ENCODE assay signal across 10 mouse cellular contexts in the genomic region with DNA sequence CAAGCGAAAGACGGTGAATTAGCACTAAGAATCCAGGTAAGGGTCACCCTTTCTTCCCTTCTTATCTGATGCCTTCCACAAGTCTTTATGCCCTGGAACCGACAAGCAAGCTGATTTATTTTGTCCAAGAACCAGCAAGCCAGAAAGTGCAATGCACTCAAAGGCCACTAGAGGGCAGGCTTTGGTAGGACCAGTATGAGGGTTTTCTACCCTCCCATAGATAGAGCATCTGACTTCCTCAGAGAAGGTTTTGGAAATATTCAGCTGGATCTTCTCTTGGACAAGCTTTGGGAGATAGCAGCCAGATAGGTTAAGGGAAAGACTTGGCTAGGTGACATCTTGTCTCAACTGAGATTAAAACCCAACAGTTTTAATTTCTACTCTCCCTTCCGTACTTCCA. TPM values are rescaled to one million over a fixed set of nuclear protein-coding genes. Genes with fewer than 3 reads are reported as not detected.
DNase-seq lines count a peak whose midpoint lies in the region; ATAC-seq and TF ChIP-seq lines count a peak whose summit lies in the region.
"Had no signal": no experiment of that assay in that cellular context is flagged by ENCODE, and none has a peak within 500 bp of the region (broad histone marks: within the 10 kb centered on the region; RNA-seq: fewer than 3 reads in every experiment).

No protein-coding gene starts in this region.

- H3K4me2 ChIP-seq in kidney, embryonic 14.5 days (replicated peaks; ENCODE audit: low read depth, low read length) = no peak overlapping the region
- H3K4me2 ChIP-seq: embryonic facial prominence, embryonic 15.5 days had no signal

- no peaks in the 10 kb centered on the region for H3K9me3 ChIP-seq in kidney, embryonic 14.5 days (ENCODE audit: control insufficient read depth, low read length)
- H3K9me3 ChIP-seq in embryonic facial prominence, embryonic 10.5 days = no peaks in the 10 kb centered on the region
- H3K9me3 ChIP-seq: embryonic facial prominence, embryonic 15.5 days had no signal

- ATAC-seq in kidney, embryonic 14.5 days (ENCODE audit: low FRiP score, low TSS enrichment) = no peak
- ATAC-seq in activated CD4-positive, CD25-positive, alpha-beta regulatory T cell, adult 4 months = no peak

- H3K36me3 ChIP-seq in kidney, adult 2 months (ENCODE audit: control insufficient read depth, insufficient read depth, low read length) = no peaks in the 10 kb centered on the region
- no peaks in the 10 kb centered on the region; the same call in 1 of the 2 replicates for H3K36me3 ChIP-seq in kidney, embryonic 14.5 days (ENCODE audit: control insufficient read depth, insufficient read depth, low read length)
- H3K36me3 ChIP-seq in embryonic facial prominence, embryonic 10.5 days (replicated peaks) = no peaks in the 10 kb centered on the region
- H3K36me3 ChIP-seq: embryonic facial prominence, embryonic 15.5 days had no signal

- WGBS in kidney, adult 2 months = 34% methylated on average over 4 of the region's 4 CpGs
- WGBS in kidney, embryonic 14.5 days = 41% methylated on average over 4 of the region's 4 CpGs
- WGBS in embryonic facial prominence, embryonic 10.5 days = 26% methylated on average over 4 of the region's 4 CpGs

- no peak overlapping the region for H3K9ac ChIP-seq in kidney, embryonic 14.5 days (ENCODE audit: low read depth, low read length)
- H3K9ac ChIP-seq: embryonic facial prominence, embryonic 15.5 days had no signal

- TF ChIP-seq CTCF in kidney, adult 2 months (conservative IDR thresholded peaks at IDR 0.05; ENCODE audit: insufficient read depth, insufficient read length, low read depth, low read length) = peak; percentile 71

- peak; percentile 74 for DNase-seq in kidney, adult 2 months
- DNase-seq in adipocyte (ENCODE audit: low spot score) = peak; percentile 85
- peak; percentile 65 for DNase-seq in embryonic facial prominence, embryonic 10.5 days (ENCODE audit: low spot score)
- DNase-seq in kidney, postnatal 10 days = peak; percentile 86
- peak; percentile 65 to 70 for DNase-seq in lung, adult 18-20 months
- peak; percentile 39 for DNase-seq in right cerebral cortex, postnatal 25 days

- H3K4me1 ChIP-seq in kidney, adult 2 months (ENCODE audit: control insufficient read depth, insufficient read depth, low read length) = 0 out of 2 replicates have a peak, but pooled peaks cover 2% of the 10 kb centered on the region
- H3K4me1 ChIP-seq in kidney, embryonic 14.5 days (ENCODE audit: control insufficient read depth, insufficient read depth, low read length) = peaks cover 6% of the 10 kb centered on the region; the same call in 1 of the 2 replicates
- H3K4me1 ChIP-seq in embryonic facial prominence, embryonic 10.5 days = peaks cover 14% of the 10 kb centered on the region

- no peaks in the 10 kb centered on the region for H3K27me3 ChIP-seq in kidney, adult 2 months (replicated peaks; ENCODE audit: control insufficient read depth, insufficient read depth, low read length)
- H3K27me3 ChIP-seq in kidney, embryonic 14.5 days (ENCODE audit: control insufficient read depth, insufficient read depth, low read length) = no peaks in the 10 kb centered on the region
- H3K27me3 ChIP-seq in embryonic facial prominence, embryonic 10.5 days (replicated peaks; ENCODE audit: low read depth, poor library complexity, severe bottlenecking) = no peaks in the 10 kb centered on the region
- H3K27me3 ChIP-seq: embryonic facial prominence, embryonic 15.5 days had no signal

- H3K4me3 ChIP-seq in kidney, adult 2 months (ENCODE audit: insufficient read depth, low read depth, low read length) = no peak overlapping the region
- no peak overlapping the region for H3K4me3 ChIP-seq in kidney, embryonic 14.5 days (ENCODE audit: low read length)
- no peak overlapping the region for H3K4me3 ChIP-seq in embryonic facial prominence, embryonic 10.5 days
- H3K4me3 ChIP-seq: embryonic facial prominence, embryonic 15.5 days; myocyte had no signal

- no peak for TF ChIP-seq POLR2A in kidney, adult 2 months (IDR thresholded peaks at IDR 0.05; ENCODE audit: low read depth, low read length)

- H3K27ac ChIP-seq in kidney, adult 2 months (ENCODE audit: insufficient read depth, low read depth, low read length) = no peak overlapping the region
- H3K27ac ChIP-seq in kidney, embryonic 14.5 days (ENCODE audit: low read depth, low read length) = no peak overlapping the region
- H3K27ac ChIP-seq in embryonic facial prominence, embryonic 10.5 days (replicated peaks) = no peak overlapping the region
- H3K27ac ChIP-seq: embryonic facial prominence, embryonic 15.5 days had no signal

RNA-seq across cellular contexts. Expression of a gene that starts 39.9 kb away (rescaled TPM):
- 3.6 and 5.3 TPM in 2 replicates for polyA plus RNA-seq in kidney, adult 2 months (2012; rRNA removed)
- polyA plus RNA-seq in kidney, embryonic 14.5 days (2014; fragmentation: Nextera tagmentation; extraction: Ambion mirVana) = 4.1 and 8.3 TPM in 2 replicates
- polyA plus RNA-seq in embryonic facial prominence, embryonic 10.5 days (2016; fragmentation: Nextera tagmentation; extraction: Ambion mirVana) = 2.4 TPM in 2 replicates
- polyA plus RNA-seq in activated CD4-positive, CD25-positive, alpha-beta regulatory T cell, adult 4 months (2017; shearing (Covaris generic)) = 10 to 100 TPM; 29.1 to 30.6 TPM
